Mouse (Mus musculus) limb, embryonic 15.5 days (tissue): ENCODE measurements at regions not wholly inside any gene's neighbourhood (a gene's known extent, or its start where the extent isn't known, plus 50 kb on each side); places are given as distances from the start of the nearest gene placed in this dataset.
"Not testable (repeated sequence)": the region's sequence is repeated elsewhere in the genome, so short reads cannot be mapped to it uniquely, and the experiment has no call there.

Experiments
- ATAC-seq: fragments of 200-750 bp; cut with Nextera tagmentation; 2 replicates; pipeline ENCODE4 v1.8.0; 2017; ENCODE audit warnings: low read depth, moderate TSS enrichment; ENCODE audit not compliant: insufficient number of reproducible peaks, low FRiP score, low TSS enrichment
- H3K27ac ChIP-seq: fragments of 300-500 bp; sonication (generic); 2 replicates; pipeline ENCODE4 v1.5.1; 2015; ENCODE audit warnings: moderate library complexity, mild to moderate bottlenecking, inconsistent platforms
- H3K27me3 ChIP-seq: fragments of 300-500 bp; sonication (generic); 2 replicates; pipeline ENCODE4 v1.6.1; 2015; ENCODE audit warnings: inconsistent platforms
- H3K36me3 ChIP-seq: fragments of 300-500 bp; sonication (generic); 2 replicates; pipeline ENCODE4 v1.6.1; 2015; ENCODE audit warnings: inconsistent platforms
- H3K4me1 ChIP-seq: fragments of 300-500 bp; sonication (generic); 2 replicates; pipeline ENCODE4 v1.6.1; 2015; ENCODE audit warnings: inconsistent platforms
- H3K4me2 ChIP-seq: fragments of 300-500 bp; sonication (generic); 2 replicates; pipeline ENCODE4 v1.6.1; 2015; ENCODE audit warnings: mild to moderate bottlenecking, inconsistent platforms
- H3K4me3 ChIP-seq: fragments of 300-500 bp; sonication (generic); 2 replicates; pipeline ENCODE4 v1.5.1; 2015; ENCODE audit warnings: mild to moderate bottlenecking, inconsistent platforms
- H3K9ac ChIP-seq: fragments of 300-500 bp; sonication (generic); 2 replicates; pipeline ENCODE4 v1.6.1; 2015; ENCODE audit warnings: inconsistent platforms
- H3K9me3 ChIP-seq: fragments of 300-500 bp; sonication (generic); 2 replicates; pipeline ENCODE4 v1.6.1; 2016; ENCODE audit warnings: inconsistent platforms
- WGBS: fragments of 180-500 bp; shearing (Covaris S2); methylation state at CpG from one replicate; pipeline ENCODE4 v1.1.7; 2015; 5-methylcytosine and 5-hydroxymethylcytosine counted together

DNA sequence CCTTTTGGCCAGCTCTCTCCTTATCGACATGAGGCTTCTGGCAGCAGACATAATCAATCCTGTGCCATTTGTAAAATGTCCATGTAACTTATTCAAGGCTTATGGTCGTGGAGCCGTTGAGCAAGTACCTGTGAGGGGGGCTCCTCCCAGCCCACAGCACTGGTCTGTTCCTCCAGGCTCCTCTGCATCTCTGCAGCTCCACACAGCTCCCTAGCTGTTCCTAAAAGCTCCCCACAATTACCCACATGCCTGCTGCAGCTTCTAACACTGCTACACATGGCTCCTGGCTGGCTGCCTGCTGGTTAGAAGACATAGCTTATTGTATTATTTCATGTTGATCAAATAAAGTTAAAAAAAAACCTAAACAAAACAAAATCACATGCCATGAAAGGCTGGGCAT lies 77.9 kb downstream of the Tcp10c start:
- H3K4me2 ChIP-seq, H3K9ac ChIP-seq, ATAC-seq, H3K4me1 ChIP-seq, H3K9me3 ChIP-seq, H3K36me3 ChIP-seq, H3K27ac ChIP-seq, H3K27me3 ChIP-seq, H3K4me3 ChIP-seq: not testable (repeated sequence)
- WGBS, result 79% methylated on average over 3 of the region's 3 CpGs

DNA sequence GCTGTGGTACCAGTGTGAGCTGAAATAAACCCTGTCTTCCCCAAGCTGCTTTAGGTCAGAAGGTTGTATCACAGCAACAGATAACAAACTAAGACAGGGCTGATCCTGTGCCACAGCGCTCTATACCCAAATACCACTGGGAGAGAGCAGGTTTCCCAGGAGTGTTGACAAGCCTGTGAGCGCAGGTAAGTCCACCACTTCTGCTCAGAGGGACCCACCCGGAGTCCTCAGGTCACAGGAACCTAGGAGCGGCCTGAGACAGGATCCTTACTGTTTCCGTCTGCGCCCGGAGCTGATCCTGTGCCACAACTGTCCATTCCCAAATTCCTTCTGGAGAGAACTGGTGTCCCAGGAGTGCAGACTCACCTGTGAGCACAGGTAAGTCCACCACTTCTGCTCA lies 79.8 kb downstream of the Tcp10c start:
- peak; percentile 74 for ATAC-seq
- not testable (repeated sequence) for H3K4me1 ChIP-seq, H3K9ac ChIP-seq, H3K4me2 ChIP-seq, H3K9me3 ChIP-seq, H3K4me3 ChIP-seq, H3K27ac ChIP-seq, H3K27me3 ChIP-seq, H3K36me3 ChIP-seq
- 90% methylated on average over 7 of the region's 7 CpGs for WGBS

DNA sequence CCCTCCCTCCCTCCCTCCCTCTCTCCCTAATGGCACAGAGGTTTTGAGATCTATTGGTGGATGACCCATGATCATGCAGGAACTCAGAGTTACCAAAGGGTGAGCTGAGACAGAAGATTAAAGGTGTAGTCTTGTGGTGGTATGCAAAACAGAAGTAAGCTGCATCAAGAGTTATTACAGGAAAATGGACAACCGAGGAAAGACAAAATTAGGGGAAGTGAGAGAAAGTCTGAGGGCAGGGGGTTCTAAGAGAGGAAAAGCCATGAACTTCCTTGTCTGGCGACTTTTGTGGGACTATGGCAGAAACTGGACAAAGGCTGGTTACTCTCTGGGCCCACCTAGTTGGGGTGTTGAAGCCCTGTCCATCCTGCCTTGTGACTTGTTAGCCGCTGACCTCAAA lies 84.4 kb downstream of the Tcp10c start:
- H3K27me3 ChIP-seq, H3K9ac ChIP-seq, H3K4me1 ChIP-seq, H3K4me2 ChIP-seq, H3K9me3 ChIP-seq, H3K36me3 ChIP-seq, H3K27ac ChIP-seq, ATAC-seq, H3K4me3 ChIP-seq: not testable (repeated sequence)
- WGBS, result 89% methylated on average over 3 of the region's 3 CpGs

DNA sequence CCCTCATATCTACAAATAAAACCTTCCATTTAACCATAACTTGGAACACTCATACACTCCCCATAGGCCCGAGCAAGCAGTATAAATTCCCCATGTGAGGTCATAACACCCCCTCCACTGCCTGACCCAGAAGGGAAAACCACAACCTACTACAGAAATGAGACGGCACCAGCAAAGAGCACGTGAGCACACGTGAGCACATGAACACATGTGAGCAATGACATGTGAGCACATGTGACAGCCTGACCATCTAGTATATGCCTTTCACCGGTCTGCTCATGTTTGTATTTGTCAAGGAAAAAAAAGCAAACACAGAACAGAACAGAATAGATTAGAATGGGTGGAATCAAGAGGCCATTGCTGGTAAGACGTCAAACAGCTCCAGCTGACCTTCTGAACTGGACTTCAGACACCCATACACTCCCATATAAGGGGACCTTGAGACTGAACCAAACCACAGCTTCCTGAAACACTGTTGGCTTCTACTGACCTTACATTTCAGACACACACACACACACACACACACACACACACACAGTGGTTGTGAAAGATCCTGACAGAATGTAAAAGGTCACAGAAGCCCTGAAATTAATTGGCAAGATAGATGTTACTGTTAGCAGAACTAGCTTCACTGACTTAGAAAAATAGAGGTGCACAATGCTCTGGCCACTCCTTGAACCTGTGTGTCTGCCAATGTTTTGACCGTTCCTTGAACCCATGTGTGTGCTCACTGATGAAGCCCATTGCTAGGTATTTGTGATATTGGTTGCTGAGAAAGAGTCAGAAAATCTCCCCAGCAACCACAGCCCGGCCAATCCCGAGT lies 86.5 kb downstream of the Tcp10c start:
- WGBS, result 79% methylated on average over 9 of the region's 9 CpGs
- H3K4me1 ChIP-seq, H3K9me3 ChIP-seq, H3K9ac ChIP-seq, H3K27me3 ChIP-seq, H3K27ac ChIP-seq, H3K4me3 ChIP-seq, H3K4me2 ChIP-seq, H3K36me3 ChIP-seq, ATAC-seq: not testable (repeated sequence)

DNA sequence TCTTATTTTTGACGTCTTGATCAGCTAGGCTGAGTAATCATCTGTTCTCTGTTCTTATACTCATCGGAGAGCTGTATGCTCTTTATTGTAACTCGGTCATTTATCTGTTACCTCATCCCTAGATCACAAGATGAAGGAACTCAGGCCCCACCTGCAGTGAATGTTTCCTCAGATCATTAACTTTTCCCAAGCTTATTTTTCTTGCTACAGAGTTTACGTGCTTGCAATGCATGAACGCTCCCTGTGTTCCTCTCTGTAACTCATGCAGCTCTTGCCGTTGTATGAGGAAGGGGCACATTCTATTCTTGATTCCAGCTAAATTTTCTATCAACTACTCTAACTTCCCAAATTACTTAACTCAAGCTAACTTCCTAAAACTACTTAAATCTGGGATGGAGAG lies 87.9 kb downstream of the Tcp10c start:
- H3K4me2 ChIP-seq, H3K9ac ChIP-seq, ATAC-seq, H3K4me1 ChIP-seq, H3K9me3 ChIP-seq, H3K4me3 ChIP-seq, H3K27ac ChIP-seq, H3K36me3 ChIP-seq, H3K27me3 ChIP-seq: not testable (repeated sequence)
- 87% methylated on average over 5 of the region's 6 CpGs for WGBS

DNA sequence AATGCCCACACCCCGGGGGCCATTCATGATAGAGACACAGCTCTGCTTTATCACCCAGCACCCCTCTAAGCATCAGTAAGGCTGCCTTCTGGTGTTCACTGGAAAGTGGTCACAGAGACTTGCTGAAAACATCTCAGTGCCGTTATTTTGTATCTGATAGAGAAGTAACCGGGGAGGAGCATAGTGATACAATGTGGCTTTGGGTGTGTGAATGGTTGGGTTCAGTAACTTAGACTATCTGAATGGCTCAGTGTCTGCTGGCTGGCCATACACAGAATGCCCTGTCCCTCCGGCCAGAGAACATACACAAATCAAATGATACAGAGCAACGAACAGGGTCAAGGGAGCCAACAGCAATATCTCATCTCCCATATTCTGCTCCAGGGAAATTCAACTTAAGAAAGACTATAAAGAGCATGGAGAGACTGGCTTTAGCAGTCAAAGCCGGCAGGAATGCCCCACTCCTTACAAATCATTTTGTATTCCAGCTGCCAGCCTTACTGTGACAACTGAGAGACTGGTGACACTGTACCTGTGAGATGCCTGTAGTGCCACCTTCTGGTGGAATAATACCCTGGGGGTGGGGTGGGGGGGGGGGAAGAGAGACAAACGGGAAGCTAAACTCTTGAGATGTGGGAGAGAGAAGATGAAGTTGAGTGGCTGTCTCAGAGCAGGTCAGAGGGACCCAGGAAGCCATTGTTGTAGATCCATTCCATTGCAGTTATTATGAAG lies 102.7 kb downstream of the Tcp10c start:
- H3K4me1 ChIP-seq, H3K27me3 ChIP-seq, H3K9me3 ChIP-seq, ATAC-seq, H3K27ac ChIP-seq, H3K4me2 ChIP-seq, H3K9ac ChIP-seq, H3K4me3 ChIP-seq, H3K36me3 ChIP-seq: not testable (repeated sequence)
- 82% methylated on average over 7 of the region's 7 CpGs for WGBS

DNA sequence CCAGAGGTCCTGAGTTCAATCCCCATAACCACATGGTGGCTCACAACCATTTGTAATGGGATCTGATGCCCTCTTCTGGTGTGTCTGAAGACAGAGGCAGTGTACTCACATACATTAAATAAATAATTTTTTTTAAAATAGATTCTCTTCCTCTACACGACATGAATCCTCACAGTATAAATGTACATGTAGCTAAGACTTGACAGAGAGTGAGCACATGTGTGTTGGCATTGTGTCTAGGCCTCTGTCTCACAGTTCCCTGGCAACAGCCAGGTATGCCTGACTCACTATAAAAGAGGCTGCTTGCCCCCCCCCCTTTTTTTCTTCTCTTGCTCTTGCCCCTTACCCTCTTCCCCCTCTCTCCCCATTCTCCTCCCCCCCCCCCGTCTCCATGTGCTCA lies 103.6 kb downstream of the Tcp10c start:
- not testable (repeated sequence) for H3K27ac ChIP-seq, H3K27me3 ChIP-seq, H3K9me3 ChIP-seq, H3K4me2 ChIP-seq, H3K36me3 ChIP-seq, H3K9ac ChIP-seq, H3K4me1 ChIP-seq, H3K4me3 ChIP-seq
- 0 out of 2 replicates have a peak, but pooled peaks have one; percentile 35 for ATAC-seq
- WGBS, result 79% methylated on average over 2 of the region's 2 CpGs

DNA sequence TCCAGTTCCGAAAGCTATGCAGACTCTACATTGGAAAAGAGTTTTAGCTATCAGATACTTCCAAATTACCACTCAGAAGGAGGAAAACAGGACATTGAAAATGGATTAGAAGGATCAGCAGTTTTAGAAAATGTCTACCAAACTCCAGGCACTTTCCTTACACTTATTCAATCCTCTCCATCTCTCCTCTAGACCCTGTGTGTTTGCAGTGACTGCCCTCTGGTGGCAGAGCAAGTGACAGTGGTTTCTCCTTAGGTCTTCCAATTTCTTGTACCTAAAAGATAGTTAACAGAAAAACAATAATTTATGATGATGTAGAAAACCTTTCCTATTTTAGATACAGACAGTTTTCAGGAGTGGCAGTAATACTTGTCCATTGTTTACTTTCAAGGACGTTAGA lies 104.4 kb downstream of the Tcp10c start:
- not testable (repeated sequence) for H3K27me3 ChIP-seq, H3K9me3 ChIP-seq, H3K36me3 ChIP-seq, H3K4me2 ChIP-seq, H3K9ac ChIP-seq, H3K27ac ChIP-seq, H3K4me3 ChIP-seq, ATAC-seq, H3K4me1 ChIP-seq
- 40% methylated on average over 1 of the region's 2 CpGs for WGBS

DNA sequence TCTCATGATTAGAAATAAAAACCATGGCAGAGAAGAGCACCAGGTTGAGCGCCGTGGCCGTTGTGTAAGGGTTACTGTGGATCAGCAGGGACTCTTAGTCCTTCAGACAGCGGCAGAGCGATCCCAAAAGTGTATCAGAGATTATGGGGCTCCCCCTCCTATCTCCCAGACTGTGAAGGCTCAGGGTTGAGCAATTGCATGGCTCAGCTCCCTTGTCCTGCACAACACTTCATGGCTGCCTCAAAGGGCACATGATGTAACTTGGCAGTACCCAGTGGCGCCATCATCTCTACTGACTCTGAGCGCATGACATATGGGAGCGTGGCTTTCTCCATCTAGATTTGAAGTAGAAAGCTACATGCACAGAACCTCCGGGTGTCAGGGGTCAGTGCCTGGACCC lies 108.3 kb downstream of the Tcp10c start:
- H3K4me1 ChIP-seq, H3K27ac ChIP-seq, H3K4me2 ChIP-seq, H3K27me3 ChIP-seq, H3K9me3 ChIP-seq, ATAC-seq, H3K4me3 ChIP-seq, H3K9ac ChIP-seq, H3K36me3 ChIP-seq: not testable (repeated sequence)
- WGBS, result 95% methylated on average over 4 of the region's 9 CpGs

DNA sequence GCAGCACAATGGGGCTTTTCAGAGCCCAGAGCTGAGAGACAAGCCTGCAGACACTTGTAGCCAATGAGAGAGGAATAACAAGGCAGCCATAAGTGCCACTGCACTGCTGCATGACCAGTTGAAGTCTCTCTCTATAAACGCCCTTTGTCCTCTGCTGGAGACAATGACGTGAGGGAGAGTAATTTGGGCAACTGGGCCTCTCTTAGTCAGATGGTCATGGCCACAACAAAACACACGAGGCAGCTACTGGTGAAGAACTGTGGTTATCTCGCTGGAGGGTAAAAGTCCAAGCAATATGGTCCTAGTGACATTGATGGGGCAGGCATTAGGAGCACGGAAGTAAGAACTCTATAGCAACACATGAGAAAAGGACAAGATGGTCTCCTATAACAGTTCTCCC lies 111.5 kb downstream of the Tcp10c start:
- WGBS, result 50% methylated on average over 5 of the region's 5 CpGs
- not testable (repeated sequence) for H3K4me3 ChIP-seq, H3K4me2 ChIP-seq, H3K27ac ChIP-seq, H3K4me1 ChIP-seq, H3K9me3 ChIP-seq, ATAC-seq, H3K27me3 ChIP-seq, H3K36me3 ChIP-seq, H3K9ac ChIP-seq

DNA sequence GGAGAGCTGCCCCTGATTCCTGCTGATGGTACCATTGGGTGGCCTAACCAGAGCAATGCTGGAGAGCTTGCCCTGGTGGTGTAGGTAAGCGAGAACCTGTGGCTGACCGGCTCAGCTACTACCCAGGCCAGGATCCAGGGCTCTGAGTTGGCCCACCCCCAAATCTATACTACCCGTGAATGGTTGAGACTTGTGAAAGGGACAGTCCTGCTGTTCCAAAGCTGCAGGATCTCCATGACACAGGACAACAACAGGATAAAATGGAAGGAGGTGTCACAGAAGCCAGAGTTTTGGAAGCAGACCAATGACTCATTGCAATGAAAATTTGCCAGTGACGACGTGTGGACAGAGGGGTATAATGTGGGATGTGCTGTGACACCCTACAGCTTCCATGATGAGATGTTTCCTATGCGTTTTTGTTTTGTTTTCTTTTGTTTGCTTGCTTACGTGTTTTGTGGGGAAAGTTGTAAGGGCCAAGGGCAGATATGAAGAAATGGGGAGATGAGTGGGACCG lies 115.6 kb downstream of the Tcp10c start:
- not testable (repeated sequence) for H3K4me2 ChIP-seq, H3K4me3 ChIP-seq, H3K27ac ChIP-seq, H3K9ac ChIP-seq, H3K36me3 ChIP-seq, H3K27me3 ChIP-seq, H3K9me3 ChIP-seq, H3K4me1 ChIP-seq
- ATAC-seq, result 0 out of 2 replicates have a peak, but pooled peaks have one; percentile 10
- WGBS, result 55% methylated on average over 8 of the region's 8 CpGs

DNA sequence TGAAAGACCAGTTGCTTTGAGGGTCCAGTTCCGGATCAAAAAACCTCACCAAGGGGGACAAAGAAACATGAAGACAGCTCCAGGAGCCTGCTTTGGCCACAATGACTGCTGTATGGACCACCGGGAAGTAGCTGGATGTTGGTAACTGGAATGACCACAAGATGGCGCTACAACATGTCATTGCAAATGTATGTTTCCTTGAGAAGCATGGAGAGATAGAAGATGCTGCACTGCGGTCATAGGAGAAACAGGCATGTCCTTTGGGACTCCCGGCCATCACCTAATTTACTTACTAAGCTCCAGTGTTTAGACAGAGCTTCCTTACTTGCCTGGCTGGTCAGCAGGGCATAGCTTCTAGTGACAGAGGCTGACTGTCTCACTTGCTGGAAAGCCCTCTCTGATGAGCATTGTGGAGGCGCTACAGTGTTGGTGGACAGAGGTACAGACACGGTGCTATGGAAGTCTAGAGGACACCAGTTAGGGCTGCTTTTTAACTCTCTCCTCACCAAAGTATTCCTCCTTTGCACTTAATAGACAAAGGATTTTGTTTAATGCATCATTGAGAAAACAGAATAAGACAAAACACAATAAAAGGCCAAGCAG lies 118.2 kb downstream of the Tcp10c start:
- 0 out of 2 replicates have a peak, but pooled peaks cover 4% of the 10 kb centered on the region for H3K4me1 ChIP-seq
- H3K9ac ChIP-seq, result no peak overlapping the region
- H3K27ac ChIP-seq, result no peak overlapping the region
- H3K4me3 ChIP-seq, result no peak overlapping the region
- no peak overlapping the region for H3K4me2 ChIP-seq
- 18% methylated on average over 7 of the region's 7 CpGs for WGBS
- ATAC-seq, result no peak
- no peaks in the 10 kb centered on the region for H3K27me3 ChIP-seq
- no peaks in the 10 kb centered on the region for H3K9me3 ChIP-seq
- H3K36me3 ChIP-seq, result no peaks in the 10 kb centered on the region
